Mouse (Mus musculus): ENCODE results near the gene Bcl2. TPM values are rescaled to one million over a fixed set of nuclear protein-coding genes. Genes with fewer than 3 reads are reported as not detected.

Gene Bcl2
- polyA plus RNA-seq, 1 experiment from 2014 or later = 10.1 TPM

DNA sequence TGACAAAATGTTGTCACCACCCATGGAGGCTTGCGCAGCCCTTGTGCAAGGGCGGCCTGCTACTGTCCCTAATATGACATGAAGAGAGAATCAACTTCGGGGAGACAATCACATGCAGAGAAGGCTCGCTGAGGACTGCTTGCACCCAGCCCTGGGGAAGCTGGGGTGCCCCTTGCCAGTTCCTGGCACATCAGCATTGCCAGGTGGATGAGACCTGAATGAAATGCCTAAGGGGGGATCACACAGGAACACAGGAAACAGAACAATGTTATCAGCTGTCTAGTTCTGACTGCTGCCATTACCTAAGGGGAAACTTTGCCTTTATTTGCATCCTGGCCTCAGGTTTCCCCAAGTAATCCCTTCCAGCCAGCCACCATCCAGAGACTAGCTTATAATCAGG is 63.6 kb downstream of the Bcl2 start:
- Histone ChIP-seq H3K4me3 (ENCODE audit: low read depth, low read length) (no peak overlapping the region), H3K36me3 (ENCODE audit: control insufficient read depth, insufficient read depth, low read length) (no peaks in the 10 kb centered on the region), H3K9me3 (ENCODE audit: control insufficient read depth, low read length) (no peaks in the 10 kb centered on the region), H3K4me1 (ENCODE audit: control insufficient read depth, insufficient read depth, low read length) (no peaks in the 10 kb centered on the region), H3K4me2 (ENCODE audit: low read depth, severe bottlenecking) (no peak overlapping the region), H3K27ac (replicated peaks; ENCODE audit: low read depth, low read length) (no peak overlapping the region), H3K27me3 (ENCODE audit: control insufficient read depth, insufficient read depth, low read length) (no peaks in the 10 kb centered on the region), H3K9ac (ENCODE audit: low read length) (no peak overlapping the region)
- DNase-seq (ENCODE audit: low spot score) (no peak), ATAC-seq (ENCODE audit: insufficient number of reproducible peaks, low FRiP score, low TSS enrichment, low read depth) (no peak)
- WGBS = 90% methylated on average over 4 of the region's 4 CpGs

DNA sequence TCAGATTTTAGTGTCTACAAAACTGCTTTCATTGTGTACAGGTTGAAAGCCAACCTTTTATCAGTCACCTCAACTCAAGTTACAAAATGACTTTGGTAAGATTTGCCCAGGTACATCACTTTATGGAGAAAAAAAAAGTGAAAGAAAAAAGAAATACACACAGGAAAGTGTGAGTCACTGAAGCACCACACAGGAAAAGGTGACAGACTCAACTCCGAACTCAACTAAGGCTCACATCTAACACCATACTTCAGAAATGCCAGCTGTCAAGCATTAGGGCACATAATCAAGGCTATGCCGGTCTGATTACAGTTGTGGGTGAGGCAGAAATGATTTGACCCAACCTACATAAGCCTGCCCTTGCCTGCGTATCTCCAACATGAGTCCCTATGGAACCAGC is 66.7 kb downstream of the Bcl2 start:
- H3K27ac ChIP-seq (replicated peaks; ENCODE audit: low read depth, low read length) = no peak overlapping the region
- no peak for DNase-seq (ENCODE audit: low spot score)
- no peak overlapping the region for H3K4me2 ChIP-seq (ENCODE audit: low read depth, severe bottlenecking)
- H3K4me1 ChIP-seq (ENCODE audit: control insufficient read depth, insufficient read depth, low read length) = no peaks in the 10 kb centered on the region
- H3K9ac ChIP-seq (ENCODE audit: low read length) = no peak overlapping the region
- H3K27me3 ChIP-seq (ENCODE audit: control insufficient read depth, insufficient read depth, low read length) = no peaks in the 10 kb centered on the region
- H3K9me3 ChIP-seq (ENCODE audit: control insufficient read depth, low read length) = no peaks in the 10 kb centered on the region
- no peaks in the 10 kb centered on the region for H3K36me3 ChIP-seq (ENCODE audit: control insufficient read depth, insufficient read depth, low read length)
- ATAC-seq (ENCODE audit: insufficient number of reproducible peaks, low FRiP score, low TSS enrichment, low read depth) = no peak
- 92% methylated on average over 3 of the region's 3 CpGs for WGBS
- H3K4me3 ChIP-seq (ENCODE audit: low read depth, low read length) = no peak overlapping the region

DNA sequence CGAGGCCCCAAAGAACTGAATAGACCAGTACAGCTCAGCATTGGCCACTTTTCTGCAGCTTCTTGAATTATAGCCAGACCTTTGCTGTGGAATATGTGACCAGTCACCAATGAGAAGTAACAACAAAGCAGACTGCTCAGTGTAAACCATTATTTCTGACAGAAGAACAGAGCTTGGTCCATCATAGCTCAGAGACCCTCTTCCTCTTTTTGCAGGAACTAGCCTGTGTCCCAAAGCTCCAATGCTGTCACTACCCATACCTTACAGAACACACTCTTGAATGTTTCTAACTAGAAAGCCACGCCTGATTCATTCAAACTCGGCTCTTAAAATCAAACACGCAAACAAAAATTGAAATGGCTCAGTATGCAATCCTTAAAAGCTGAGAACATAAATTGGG is 69.5 kb downstream of the Bcl2 start:
- Histone ChIP-seq H3K27me3 (ENCODE audit: control insufficient read depth, insufficient read depth, low read length) (no peaks in the 10 kb centered on the region), H3K36me3 (ENCODE audit: control insufficient read depth, insufficient read depth, low read length) (no peaks in the 10 kb centered on the region), H3K9me3 (ENCODE audit: control insufficient read depth, low read length) (no peaks in the 10 kb centered on the region), H3K4me1 (ENCODE audit: control insufficient read depth, insufficient read depth, low read length) (no peaks in the 10 kb centered on the region), H3K27ac (replicated peaks; ENCODE audit: low read depth, low read length) (no peak overlapping the region), H3K4me3 (ENCODE audit: low read depth, low read length) (no peak overlapping the region), H3K9ac (ENCODE audit: low read length) (no peak overlapping the region), H3K4me2 (ENCODE audit: low read depth, severe bottlenecking) (no peak overlapping the region)
- DNase-seq (ENCODE audit: low spot score) (no peak), ATAC-seq (ENCODE audit: insufficient number of reproducible peaks, low FRiP score, low TSS enrichment, low read depth) (no peak)
- 92% methylated on average over 4 of the region's 4 CpGs for WGBS

DNA sequence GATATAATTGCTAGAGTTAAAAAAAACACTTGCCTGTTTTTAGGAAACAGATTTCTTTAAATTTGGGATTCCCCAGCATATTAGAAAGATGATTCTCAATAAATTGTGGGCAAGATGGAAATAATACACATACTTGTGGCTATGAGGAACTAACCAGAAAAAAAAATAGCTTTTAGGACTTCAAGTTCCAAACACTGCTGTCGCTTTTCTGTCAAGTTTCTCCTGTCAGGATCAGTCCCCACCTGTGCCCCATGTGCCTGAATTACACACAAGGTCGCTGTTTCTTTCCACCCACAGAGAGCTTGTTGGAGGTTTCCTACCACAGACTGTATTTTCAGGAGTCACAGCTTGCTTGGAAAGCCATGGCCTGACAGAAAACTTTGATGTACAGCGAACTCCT is 70.5 kb downstream of the Bcl2 start:
- H3K4me2 ChIP-seq (ENCODE audit: low read depth, severe bottlenecking) = no peak overlapping the region
- H3K27me3 ChIP-seq (ENCODE audit: control insufficient read depth, insufficient read depth, low read length) = no peaks in the 10 kb centered on the region
- ATAC-seq (ENCODE audit: insufficient number of reproducible peaks, low FRiP score, low TSS enrichment, low read depth) (no peak), DNase-seq (ENCODE audit: low spot score) (no peak)
- H3K36me3 ChIP-seq (ENCODE audit: control insufficient read depth, insufficient read depth, low read length) = no peaks in the 10 kb centered on the region
- 73% methylated on average over 3 of the region's 3 CpGs for WGBS
- no peaks in the 10 kb centered on the region for H3K9me3 ChIP-seq (ENCODE audit: control insufficient read depth, low read length)
- no peak overlapping the region for H3K9ac ChIP-seq (ENCODE audit: low read length)
- no peak overlapping the region for H3K27ac ChIP-seq (replicated peaks; ENCODE audit: low read depth, low read length)
- H3K4me1 ChIP-seq (ENCODE audit: control insufficient read depth, insufficient read depth, low read length) = no peaks in the 10 kb centered on the region
- H3K4me3 ChIP-seq (ENCODE audit: low read depth, low read length) = no peak overlapping the region

DNA sequence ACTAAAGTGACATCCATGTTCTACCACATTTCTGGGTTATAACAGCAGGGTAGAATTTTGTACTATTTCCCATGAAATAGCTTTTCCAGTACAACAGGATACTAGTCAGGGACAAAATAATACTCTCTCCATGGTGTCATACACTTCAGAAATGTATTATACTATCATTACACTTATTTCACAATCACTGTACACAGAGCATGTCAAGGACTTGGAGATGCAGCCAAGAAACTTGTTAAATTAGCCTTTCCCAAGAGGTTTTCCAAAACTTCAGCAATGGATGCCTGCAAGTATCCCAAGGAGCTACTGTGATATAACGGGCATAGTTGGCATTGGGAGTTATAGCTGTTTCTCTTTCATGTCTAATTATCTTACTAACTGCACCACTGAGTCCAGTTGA is 73.5 kb downstream of the Bcl2 start:
- Histone ChIP-seq H3K4me3 (ENCODE audit: low read depth, low read length) (no peak overlapping the region), H3K36me3 (ENCODE audit: control insufficient read depth, insufficient read depth, low read length) (no peaks in the 10 kb centered on the region), H3K4me2 (ENCODE audit: low read depth, severe bottlenecking) (no peak overlapping the region), H3K9ac (ENCODE audit: low read length) (no peak overlapping the region), H3K9me3 (ENCODE audit: control insufficient read depth, low read length) (no peaks in the 10 kb centered on the region), H3K4me1 (ENCODE audit: control insufficient read depth, insufficient read depth, low read length) (no peaks in the 10 kb centered on the region), H3K27ac (replicated peaks; ENCODE audit: low read depth, low read length) (no peak overlapping the region), H3K27me3 (ENCODE audit: control insufficient read depth, insufficient read depth, low read length) (no peaks in the 10 kb centered on the region)
- 82% methylated on average over 1 of the region's 1 CpGs for WGBS
- no peak for ATAC-seq (ENCODE audit: insufficient number of reproducible peaks, low FRiP score, low TSS enrichment, low read depth)
- no peak for DNase-seq (ENCODE audit: low spot score)

DNA sequence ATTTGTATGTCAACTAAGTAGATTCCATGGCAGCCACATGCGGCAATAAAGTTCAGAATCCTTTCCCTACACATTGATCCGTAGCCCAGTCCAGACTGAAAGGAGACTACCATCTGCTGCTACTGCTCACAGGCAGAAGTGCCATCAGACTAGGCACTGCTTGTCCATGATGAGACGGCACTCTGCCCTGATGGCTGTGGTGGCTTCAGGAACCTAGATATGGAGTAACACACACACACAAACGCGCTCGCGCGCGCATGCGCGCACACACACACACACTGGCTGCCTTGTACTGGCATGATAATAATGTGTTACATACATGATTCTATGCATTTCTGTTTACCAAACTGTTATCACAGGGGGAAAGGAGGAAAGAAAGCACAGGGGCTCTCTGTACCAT is 76.4 kb downstream of the Bcl2 start:
- WGBS = 94% methylated on average over 11 of the region's 11 CpGs
- Histone ChIP-seq H3K4me1 (ENCODE audit: control insufficient read depth, insufficient read depth, low read length) (no peaks in the 10 kb centered on the region), H3K9me3 (ENCODE audit: control insufficient read depth, low read length) (no peaks in the 10 kb centered on the region), H3K4me3 (ENCODE audit: low read depth, low read length) (no peak overlapping the region), H3K27me3 (ENCODE audit: control insufficient read depth, insufficient read depth, low read length) (no peaks in the 10 kb centered on the region), H3K4me2 (ENCODE audit: low read depth, severe bottlenecking) (no peak overlapping the region), H3K36me3 (ENCODE audit: control insufficient read depth, insufficient read depth, low read length) (no peaks in the 10 kb centered on the region), H3K9ac (ENCODE audit: low read length) (no peak overlapping the region), H3K27ac (replicated peaks; ENCODE audit: low read depth, low read length) (no peak overlapping the region)
- DNase-seq (ENCODE audit: low spot score) (no peak), ATAC-seq (ENCODE audit: insufficient number of reproducible peaks, low FRiP score, low TSS enrichment, low read depth) (no peak)

DNA sequence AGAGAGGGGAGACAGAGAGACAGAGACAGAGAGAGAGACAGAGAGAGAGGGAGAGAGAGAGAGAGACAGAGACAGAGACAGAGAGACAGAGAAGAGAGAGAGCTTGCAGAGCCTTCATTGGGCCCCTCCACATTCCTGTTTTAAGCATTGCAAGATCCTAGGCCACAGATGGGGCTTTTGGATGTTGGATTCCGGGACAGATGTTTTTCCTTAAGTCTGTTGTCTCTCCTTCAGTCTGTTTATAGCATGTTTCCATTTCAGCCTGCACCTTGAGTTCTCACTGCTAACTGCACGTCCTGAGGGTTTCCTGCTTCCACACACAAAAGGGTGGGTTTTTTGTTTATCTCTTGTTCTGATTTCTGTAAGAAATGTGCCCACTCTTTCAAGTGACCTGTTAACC is 77.4 kb downstream of the Bcl2 start:
- 37% methylated on average over 2 of the region's 2 CpGs for WGBS
- H3K9ac ChIP-seq (ENCODE audit: low read length) = no peak overlapping the region
- H3K4me2 ChIP-seq (ENCODE audit: low read depth, severe bottlenecking) = no peak overlapping the region
- no peaks in the 10 kb centered on the region for H3K27me3 ChIP-seq (ENCODE audit: control insufficient read depth, insufficient read depth, low read length)
- no peaks in the 10 kb centered on the region for H3K9me3 ChIP-seq (ENCODE audit: control insufficient read depth, low read length)
- DNase-seq (ENCODE audit: low spot score) = no peak
- H3K27ac ChIP-seq (replicated peaks; ENCODE audit: low read depth, low read length) = no peak overlapping the region
- no peaks in the 10 kb centered on the region for H3K36me3 ChIP-seq (ENCODE audit: control insufficient read depth, insufficient read depth, low read length)
- ATAC-seq (ENCODE audit: insufficient number of reproducible peaks, low FRiP score, low TSS enrichment, low read depth) = no peak
- no peaks in the 10 kb centered on the region for H3K4me1 ChIP-seq (ENCODE audit: control insufficient read depth, insufficient read depth, low read length)
- H3K4me3 ChIP-seq (ENCODE audit: low read depth, low read length) = no peak overlapping the region

DNA sequence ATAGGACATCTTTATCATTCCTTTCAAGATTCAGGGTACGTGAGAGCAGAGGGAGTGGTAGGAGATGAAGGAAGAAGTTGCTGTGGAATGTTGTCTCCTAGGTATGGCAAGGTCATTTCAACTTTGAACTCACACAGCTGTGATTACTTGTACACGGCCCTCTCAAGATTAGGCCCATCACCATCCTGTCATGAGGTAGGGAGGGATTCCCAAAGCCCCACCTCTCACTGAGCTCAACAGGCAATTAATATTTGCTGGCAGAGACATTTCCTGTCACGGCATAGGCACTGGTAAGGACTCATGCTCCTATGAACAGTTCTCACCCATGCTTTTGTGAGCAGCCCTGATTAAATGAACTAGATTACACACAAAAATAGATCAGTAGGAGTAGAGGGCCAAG is 80.9 kb downstream of the Bcl2 start:
- no peaks in the 10 kb centered on the region for H3K36me3 ChIP-seq (ENCODE audit: control insufficient read depth, insufficient read depth, low read length)
- whole genome bisulfite sequencing = 52% methylated on average over 3 of the region's 3 CpGs
- no peaks in the 10 kb centered on the region for H3K27me3 ChIP-seq (ENCODE audit: control insufficient read depth, insufficient read depth, low read length)
- H3K4me3 ChIP-seq (ENCODE audit: low read depth, low read length) = no peak overlapping the region
- H3K4me2 ChIP-seq (ENCODE audit: low read depth, severe bottlenecking) = no peak overlapping the region
- H3K9ac ChIP-seq (ENCODE audit: low read length) = no peak overlapping the region
- peaks cover 3% of the 10 kb centered on the region; the same call in 1 of the 2 replicates for H3K4me1 ChIP-seq (ENCODE audit: control insufficient read depth, insufficient read depth, low read length)
- no peaks in the 10 kb centered on the region for H3K9me3 ChIP-seq (ENCODE audit: control insufficient read depth, low read length)
- ATAC-seq (ENCODE audit: insufficient number of reproducible peaks, low FRiP score, low TSS enrichment, low read depth) = no peak
- no peak overlapping the region for H3K27ac ChIP-seq (replicated peaks; ENCODE audit: low read depth, low read length)
- DNase-seq (ENCODE audit: low spot score) = no peak

DNA sequence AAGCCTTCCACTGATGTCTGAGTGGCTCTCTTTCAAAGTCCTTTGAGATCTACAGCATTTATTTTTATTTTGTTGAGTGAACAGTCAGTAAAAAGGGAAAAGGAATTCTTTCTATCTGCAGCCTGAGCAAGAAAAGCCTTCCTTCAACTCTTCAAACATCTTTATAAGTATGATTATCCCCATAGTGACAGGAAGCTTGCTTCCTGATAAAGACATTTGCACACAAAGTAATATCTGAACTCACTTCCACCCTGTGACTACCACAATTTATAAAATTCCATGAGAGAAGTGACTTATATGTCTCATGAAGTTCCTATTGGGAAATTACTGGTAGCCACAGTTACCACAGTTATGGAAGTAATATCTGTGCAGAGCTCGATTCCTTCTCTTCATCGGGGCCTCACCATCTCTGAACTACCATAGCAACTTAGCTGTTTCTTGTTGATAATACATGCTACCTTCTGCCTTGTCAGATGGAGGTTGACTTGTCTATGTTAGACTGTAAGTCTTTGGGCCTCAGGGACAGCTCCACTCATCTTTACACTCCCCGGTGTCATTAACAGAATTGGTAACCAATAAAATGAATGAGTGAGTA is 82.1 kb downstream of the Bcl2 start:
- Histone ChIP-seq H3K9ac (ENCODE audit: low read length) (no peak overlapping the region), H3K9me3 (ENCODE audit: control insufficient read depth, low read length) (no peaks in the 10 kb centered on the region), H3K36me3 (ENCODE audit: control insufficient read depth, insufficient read depth, low read length) (no peaks in the 10 kb centered on the region), H3K27ac (replicated peaks; ENCODE audit: low read depth, low read length) (no peak overlapping the region), H3K4me1 (ENCODE audit: control insufficient read depth, insufficient read depth, low read length) (peaks cover 3% of the 10 kb centered on the region; the same call in 1 of the 2 replicates), H3K4me2 (ENCODE audit: low read depth, severe bottlenecking) (no peak overlapping the region), H3K27me3 (ENCODE audit: control insufficient read depth, insufficient read depth, low read length) (no peaks in the 10 kb centered on the region), H3K4me3 (ENCODE audit: low read depth, low read length) (no peak overlapping the region)
- 93% methylated on average over 3 of the region's 3 CpGs for WGBS
- DNase-seq (ENCODE audit: low spot score) (no peak), ATAC-seq (ENCODE audit: insufficient number of reproducible peaks, low FRiP score, low TSS enrichment, low read depth) (no peak)
